ENCODE assay signal across 13 mouse cellular contexts in genomic region chr6:97342185-97342584, GRCm38 (mm10).
"Had no signal": no experiment of that assay in that cellular context is flagged by ENCODE, and none has a peak within 500 bp of the region (broad histone marks: within the 10 kb centered on the region; RNA-seq: fewer than 3 reads in every experiment).

No protein-coding gene starts in this region.

- H3K27ac ChIP-seq: kidney, postnatal 0 days; limb, embryonic 13.5 days; liver, embryonic 13.5 days; midbrain, embryonic 12.5 days; neural tube, embryonic 13.5 days had no signal

- H3K36me3 ChIP-seq: limb, embryonic 13.5 days; liver, embryonic 13.5 days; midbrain, embryonic 12.5 days; neural tube, embryonic 13.5 days had no signal

- H3K4me3 ChIP-seq: limb, embryonic 13.5 days; liver, embryonic 13.5 days; midbrain, embryonic 12.5 days; neural tube, embryonic 13.5 days had no signal

- ATAC-seq: midbrain, embryonic 16.5 days had no signal

- H3K9me3 ChIP-seq: limb, embryonic 13.5 days; liver, embryonic 13.5 days; midbrain, embryonic 12.5 days; neural tube, embryonic 13.5 days had no signal

- DNase-seq: kidney, adult 9 months; kidney, postnatal 36 days; left cerebral cortex, postnatal 4 days; liver, embryonic 13.5 days; lung, embryonic 14.5 days; right cerebral cortex, postnatal 14 days; thymus, adult 2 months; thymus, postnatal 25 days had no signal

- H3K9ac ChIP-seq: limb, embryonic 13.5 days; liver, embryonic 13.5 days; lung, embryonic 14.5 days; midbrain, embryonic 12.5 days; neural tube, embryonic 13.5 days had no signal

- H3K4me2 ChIP-seq: limb, embryonic 13.5 days; liver, embryonic 13.5 days; lung, embryonic 14.5 days; midbrain, embryonic 12.5 days; neural tube, embryonic 13.5 days had no signal

- H3K27me3 ChIP-seq: limb, embryonic 13.5 days; liver, embryonic 13.5 days; midbrain, embryonic 12.5 days; neural tube, embryonic 13.5 days had no signal

- H3K4me1 ChIP-seq: liver, embryonic 13.5 days had no signal
